Mouse (Mus musculus) heart, embryonic 16.5 days (tissue): Measurements from ENCODE around the gene Tmem233. TPM values are rescaled to one million over a fixed set of nuclear protein-coding genes. Genes with fewer than 3 reads are reported as not detected.

Experiments
- ATAC-seq: fragments of 200-750 bp; cut with Nextera tagmentation; replicated peaks from 2 replicates; pipeline ENCODE4 v1.8.0; 2017; ENCODE audit warnings: moderate number of reproducible peaks; ENCODE audit not compliant: insufficient read depth, low FRiP score; ENCODE audit errors: extremely low read depth
- H3K27ac ChIP-seq: fragments of 300-500 bp; sonication (generic); 2 replicates; pipeline ENCODE4 v1.5.1; 2014; ENCODE audit warnings: mild to moderate bottlenecking, low read length, control low read depth, moderate library complexity
- H3K27me3 ChIP-seq: fragments of 300-500 bp; sonication (generic); 2 replicates; pipeline ENCODE4 v1.6.1; 2014; ENCODE audit warnings: low read length, mixed read lengths; ENCODE audit not compliant: control insufficient read depth, insufficient read depth
- H3K36me3 ChIP-seq: fragments of 300-500 bp; sonication (generic); 2 replicates; pipeline ENCODE4 v1.6.1; 2014; ENCODE audit not compliant: control insufficient read depth, insufficient read depth
- H3K4me1 ChIP-seq: fragments of 300-500 bp; sonication (generic); 2 replicates; pipeline ENCODE4 v1.6.1; 2014; ENCODE audit warnings: low read length, mixed read lengths; ENCODE audit not compliant: control insufficient read depth, insufficient read depth
- H3K4me2 ChIP-seq: fragments of 300-500 bp; sonication (generic); 2 replicates; pipeline ENCODE4 v1.6.1; 2014; ENCODE audit warnings: low read depth, mild to moderate bottlenecking, control low read depth, low read length
- H3K4me3 ChIP-seq: fragments of 300-500 bp; sonication (generic); 2 replicates; pipeline ENCODE4 v1.5.1; 2014; ENCODE audit warnings: mild to moderate bottlenecking, control low read depth, low read length
- H3K9ac ChIP-seq: fragments of 300-500 bp; sonication (generic); 2 replicates; pipeline ENCODE4 v1.6.1; 2014; ENCODE audit warnings: low read length, control low read depth
- H3K9me3 ChIP-seq: fragments of 300-500 bp; sonication (generic); replicated peaks from 2 replicates; pipeline ENCODE4 v1.6.1; 2016; ENCODE audit warnings: low read length; ENCODE audit not compliant: control insufficient read depth
- WGBS: fragments of 180-500 bp; shearing (Covaris S2); extraction: QIAGEN DNeasy Blood & Tissue Kit; methylation state at CpG from one replicate; pipeline ENCODE4 v1.1.7; 2014; 5-methylcytosine and 5-hydroxymethylcytosine counted together
- polyA plus RNA-seq: library from polyadenylated mRNA; unstranded; fragments of >200 nt; fragmentation: Nextera tagmentation; extraction: Ambion mirVana; gene quantifications from 2 replicates; pipeline ENCODE4 v1.2.1, GENCODE M21; 2015

The Tmem233 gene
- polyA plus RNA-seq, 1 experiment from 2014 or later: not detected

- ATAC-seq: no peak
- 86% methylated on average over 5 of the region's 5 CpGs for WGBS
- H3K4me1 ChIP-seq: peaks cover 18% of the 10 kb centered on the region
- peaks cover 69% of the 10 kb centered on the region for H3K36me3 ChIP-seq
- H3K4me2 ChIP-seq: no peak overlapping the region
- no peaks in the 10 kb centered on the region for H3K9me3 ChIP-seq
- no peak overlapping the region for H3K9ac ChIP-seq
- no peaks in the 10 kb centered on the region for H3K27me3 ChIP-seq
- no peak overlapping the region for H3K27ac ChIP-seq
- H3K4me3 ChIP-seq: no peak overlapping the region
These were observed 66.5 kb downstream of the Tmem233 start for GRCm38 (mm10) chr5:116016542-116016941.

GRCm38 (mm10) chr5:116014237-116014636, 68.8 kb downstream of the Tmem233 start:
- no peak for ATAC-seq
- Histone ChIP-seq H3K9me3 (no peaks in the 10 kb centered on the region), H3K36me3 (peaks cover 51% of the 10 kb centered on the region), H3K27ac (no peak overlapping the region), H3K4me3 (no peak overlapping the region), H3K27me3 (no peaks in the 10 kb centered on the region), H3K4me2 (no peak overlapping the region), H3K4me1 (peaks cover 9% of the 10 kb centered on the region), H3K9ac (no peak overlapping the region)
- WGBS: 88% methylated on average over 11 of the region's 11 CpGs

GRCm38 (mm10) chr5:116013821-116014220, 69.2 kb downstream of the Tmem233 start:
- Histone ChIP-seq H3K9me3 (no peaks in the 10 kb centered on the region), H3K4me3 (no peak overlapping the region), H3K4me1 (peaks cover 5% of the 10 kb centered on the region), H3K4me2 (no peak overlapping the region), H3K9ac (no peak overlapping the region), H3K27me3 (no peaks in the 10 kb centered on the region), H3K36me3 (peaks cover 51% of the 10 kb centered on the region), H3K27ac (no peak overlapping the region)
- WGBS: 77% methylated on average over 8 of the region's 8 CpGs
- no peak for ATAC-seq

GRCm38 (mm10) chr5:116012503-116012902, 70.5 kb downstream of the Tmem233 start:
- H3K4me2 ChIP-seq: no peak overlapping the region
- H3K27ac ChIP-seq: no peak overlapping the region
- H3K9me3 ChIP-seq: no peaks in the 10 kb centered on the region
- ATAC-seq: no peak
- H3K36me3 ChIP-seq: peaks cover 46% of the 10 kb centered on the region
- H3K4me3 ChIP-seq: no peak overlapping the region
- H3K4me1 ChIP-seq: no peaks in the 10 kb centered on the region
- H3K9ac ChIP-seq: no peak overlapping the region
- no peaks in the 10 kb centered on the region for H3K27me3 ChIP-seq
- 87% methylated on average over 7 of the region's 7 CpGs for whole genome bisulfite sequencing

- Histone ChIP-seq H3K4me3 (no peak overlapping the region), H3K27ac (no peak overlapping the region), H3K9me3 (no peaks in the 10 kb centered on the region), H3K27me3 (no peaks in the 10 kb centered on the region), H3K4me2 (no peak overlapping the region), H3K9ac (no peak overlapping the region), H3K36me3 (peaks cover 38% of the 10 kb centered on the region), H3K4me1 (no peaks in the 10 kb centered on the region)
- 86% methylated on average over 7 of the region's 7 CpGs for WGBS
- no peak for ATAC-seq
These were observed 71.3 kb downstream of the Tmem233 start for GRCm38 (mm10) chr5:116011700-116012099.

- Histone ChIP-seq H3K36me3 (peaks cover 25% of the 10 kb centered on the region), H3K9me3 (no peaks in the 10 kb centered on the region), H3K4me3 (no peak overlapping the region), H3K9ac (no peak overlapping the region), H3K4me2 (no peak overlapping the region), H3K27ac (no peak overlapping the region), H3K27me3 (no peaks in the 10 kb centered on the region), H3K4me1 (no peaks in the 10 kb centered on the region)
- no peak for ATAC-seq
- whole genome bisulfite sequencing: 75% methylated on average over 2 of the region's 2 CpGs
These were observed 73.0 kb downstream of the Tmem233 start for GRCm38 (mm10) chr5:116009884-116010627.

GRCm38 (mm10) chr5:116009091-116009851, 73.8 kb downstream of the Tmem233 start:
- no peak overlapping the region for H3K27ac ChIP-seq
- H3K4me1 ChIP-seq: no peaks in the 10 kb centered on the region
- H3K9ac ChIP-seq: no peak overlapping the region
- no peaks in the 10 kb centered on the region for H3K9me3 ChIP-seq
- peaks cover 18% of the 10 kb centered on the region for H3K36me3 ChIP-seq
- WGBS: 75% methylated on average over 15 of the region's 15 CpGs
- ATAC-seq: no peak
- no peaks in the 10 kb centered on the region for H3K27me3 ChIP-seq
- no peak overlapping the region for H3K4me3 ChIP-seq
- no peak overlapping the region for H3K4me2 ChIP-seq

GRCm38 (mm10) chr5:116007723-116008122, 75.3 kb downstream of the Tmem233 start:
- no peak for ATAC-seq
- Histone ChIP-seq H3K27me3 (no peaks in the 10 kb centered on the region), H3K9ac (no peak overlapping the region), H3K27ac (no peak overlapping the region), H3K4me2 (no peak overlapping the region), H3K9me3 (no peaks in the 10 kb centered on the region), H3K4me3 (no peak overlapping the region), H3K36me3 (peaks cover 2% of the 10 kb centered on the region; the same call in 1 of the 2 replicates), H3K4me1 (no peaks in the 10 kb centered on the region)
- 75% methylated on average over 13 of the region's 13 CpGs for WGBS
